Mouse (Mus musculus): ENCODE results near the gene Stat5b. TPM values are rescaled to one million over a fixed set of nuclear protein-coding genes. Genes with fewer than 3 reads are reported as not detected.

Stat5b gene
- polyA plus RNA-seq, 1 experiment from 2014 or later, result 25.3 TPM

Other genes starting within 250 kb of the Stat5b start
- 59.8 and 70.3 TPM in 2 replicates for gene Nkiras2, start 231.5 kb downstream of the Stat5b start, polyA plus RNA-seq (2015; fragmentation: Nextera tagmentation; extraction: Ambion mirVana)
- gene Dnajc7, start 230.6 kb downstream of the Stat5b start, polyA plus RNA-seq (2015; fragmentation: Nextera tagmentation; extraction: Ambion mirVana), result 184 and 206 TPM in 2 replicates
- 0.09 and 0.16 TPM in 2 replicates for gene Zfp385c, start 158.3 kb downstream of the Stat5b start, polyA plus RNA-seq (2015; fragmentation: Nextera tagmentation; extraction: Ambion mirVana)
- gene Dhx58, start 146.5 kb downstream of the Stat5b start, polyA plus RNA-seq (2015; fragmentation: Nextera tagmentation; extraction: Ambion mirVana), result 1.5 and 2.1 TPM in 2 replicates
- gene Kat2a, start 138.3 kb downstream of the Stat5b start, polyA plus RNA-seq (2015; fragmentation: Nextera tagmentation; extraction: Ambion mirVana), result 26.5 and 36.7 TPM in 2 replicates
- gene Hspb9, start 136.9 kb downstream of the Stat5b start, polyA plus RNA-seq (2015; fragmentation: Nextera tagmentation; extraction: Ambion mirVana), result not detected in 2 replicates
- 13.0 and 16.2 TPM in 2 replicates for gene Rab5c, start 112.5 kb downstream of the Stat5b start, polyA plus RNA-seq (2015; fragmentation: Nextera tagmentation; extraction: Ambion mirVana)
- 0.10 TPM in 1 of 2 replicates, not detected in the other for gene Kcnh4, start 90.8 kb downstream of the Stat5b start, polyA plus RNA-seq (2015; fragmentation: Nextera tagmentation; extraction: Ambion mirVana)
- gene Hcrt, start 87.8 kb downstream of the Stat5b start, polyA plus RNA-seq (2015; fragmentation: Nextera tagmentation; extraction: Ambion mirVana), result not detected in 2 replicates
- 5.5 and 8.1 TPM in 2 replicates for gene Ghdc, start 79.8 kb downstream of the Stat5b start, polyA plus RNA-seq (2015; fragmentation: Nextera tagmentation; extraction: Ambion mirVana)
- gene Stat5a, start 8.6 kb upstream of the Stat5b start, polyA plus RNA-seq (2015; fragmentation: Nextera tagmentation; extraction: Ambion mirVana), result 6.1 and 11.9 TPM in 2 replicates
- 50.6 and 60.8 TPM in 2 replicates for gene Stat3, start 88.8 kb upstream of the Stat5b start, polyA plus RNA-seq (2015; fragmentation: Nextera tagmentation; extraction: Ambion mirVana)
- 429 and 457 TPM in 2 replicates for gene Cavin1, start 120.2 kb upstream of the Stat5b start, polyA plus RNA-seq (2015; fragmentation: Nextera tagmentation; extraction: Ambion mirVana)
- gene Atp6v0a1, start 158.7 kb upstream of the Stat5b start, polyA plus RNA-seq (2015; fragmentation: Nextera tagmentation; extraction: Ambion mirVana), result 54.1 and 54.4 TPM in 2 replicates
- gene Naglu, start 219.3 kb upstream of the Stat5b start, polyA plus RNA-seq (2015; fragmentation: Nextera tagmentation; extraction: Ambion mirVana), result 11.6 and 16.3 TPM in 2 replicates
- not detected in 2 replicates for gene Hsd17b1, start 227.7 kb upstream of the Stat5b start, polyA plus RNA-seq (2015; fragmentation: Nextera tagmentation; extraction: Ambion mirVana)
- gene Coasy, start 231.8 kb upstream of the Stat5b start, polyA plus RNA-seq (2015; fragmentation: Nextera tagmentation; extraction: Ambion mirVana), result 26.6 and 29.0 TPM in 2 replicates
- gene Mlx, start 236.6 kb upstream of the Stat5b start, polyA plus RNA-seq (2015; fragmentation: Nextera tagmentation; extraction: Ambion mirVana), result 34.5 and 38.8 TPM in 2 replicates
- gene Psmc3ip, start 244.7 kb upstream of the Stat5b start, polyA plus RNA-seq (2015; fragmentation: Nextera tagmentation; extraction: Ambion mirVana), result 16.6 and 20.0 TPM in 2 replicates